Mouse (Mus musculus): ENCODE measurements at regions not wholly inside any gene's neighbourhood (a gene's known extent, or its start where the extent isn't known, plus 50 kb on each side); places are given as distances from the start of the nearest gene placed in this dataset.

GRCm38 (mm10) chr3:154402081-154402480, 71.6 kb upstream of the Lhx8 start:
- no peak overlapping the region for H3K9ac ChIP-seq (ENCODE audit: low read depth, low read length)
- no peak overlapping the region for H3K4me3 ChIP-seq (replicated peaks; ENCODE audit: low read depth, low read length)
- WGBS, result 15% methylated on average over 4 of the region's 4 CpGs
- H3K27ac ChIP-seq, result no peak overlapping the region
- H3K4me1 ChIP-seq (replicated peaks; ENCODE audit: insufficient read depth, low read length), result no peaks in the 10 kb centered on the region
- ATAC-seq (replicated peaks; ENCODE audit: low FRiP score, low read depth) (0 out of 2 replicates have a peak, but pooled peaks have one; percentile 36), DNase-seq (ENCODE audit: low spot score) (peak; percentile 21)
- no peaks in the 10 kb centered on the region for H3K27me3 ChIP-seq (ENCODE audit: insufficient read depth, low read length)
- no peak for TF ChIP-seq CTCF (IDR thresholded peaks at IDR 0.05; ENCODE audit: low read depth)
- H3K9me3 ChIP-seq (replicated peaks; ENCODE audit: low read length), result no peaks in the 10 kb centered on the region
- no peaks in the 10 kb centered on the region for H3K36me3 ChIP-seq (ENCODE audit: insufficient read depth, low read length)
- H3K4me2 ChIP-seq (ENCODE audit: low read length), result no peak overlapping the region

GRCm38 (mm10) chr3:154393626-154394025, 63.2 kb upstream of the Lhx8 start:
- H3K27me3 ChIP-seq (ENCODE audit: insufficient read depth, low read length), result no peaks in the 10 kb centered on the region
- TF ChIP-seq CTCF (IDR thresholded peaks at IDR 0.05; ENCODE audit: low read depth), result no peak
- no peak overlapping the region for H3K4me3 ChIP-seq (replicated peaks; ENCODE audit: low read depth, low read length)
- no peaks in the 10 kb centered on the region for H3K36me3 ChIP-seq (ENCODE audit: insufficient read depth, low read length)
- H3K4me1 ChIP-seq (replicated peaks; ENCODE audit: insufficient read depth, low read length), result no peaks in the 10 kb centered on the region
- ATAC-seq (replicated peaks; ENCODE audit: low FRiP score, low read depth), result no peak
- no peak overlapping the region for H3K9ac ChIP-seq (ENCODE audit: low read depth, low read length)
- DNase-seq (ENCODE audit: low spot score), result no peak
- 72% methylated on average over 5 of the region's 5 CpGs for WGBS
- H3K27ac ChIP-seq, result no peak overlapping the region
- H3K9me3 ChIP-seq (replicated peaks; ENCODE audit: low read length), result no peaks in the 10 kb centered on the region
- no peak overlapping the region for H3K4me2 ChIP-seq (ENCODE audit: low read length)

GRCm38 (mm10) chr3:154391629-154392028, 61.2 kb upstream of the Lhx8 start:
- Histone ChIP-seq H3K9ac (ENCODE audit: low read depth, low read length) (no peak overlapping the region), H3K4me1 (replicated peaks; ENCODE audit: insufficient read depth, low read length) (no peaks in the 10 kb centered on the region), H3K36me3 (ENCODE audit: insufficient read depth, low read length) (no peaks in the 10 kb centered on the region), H3K9me3 (replicated peaks; ENCODE audit: low read length) (no peaks in the 10 kb centered on the region), H3K4me2 (ENCODE audit: low read length) (no peak overlapping the region), H3K4me3 (replicated peaks; ENCODE audit: low read depth, low read length) (no peak overlapping the region), H3K27me3 (ENCODE audit: insufficient read depth, low read length) (no peaks in the 10 kb centered on the region), H3K27ac (no peak overlapping the region)
- no peak for ATAC-seq (replicated peaks; ENCODE audit: low FRiP score, low read depth)
- no peak for DNase-seq (ENCODE audit: low spot score)
- 77% methylated on average over 3 of the region's 3 CpGs for WGBS
- no peak for TF ChIP-seq CTCF (IDR thresholded peaks at IDR 0.05; ENCODE audit: low read depth)

GRCm38 (mm10) chr3:154388656-154389055, 58.2 kb upstream of the Lhx8 start:
- H3K27me3 ChIP-seq (ENCODE audit: insufficient read depth, low read length), result no peaks in the 10 kb centered on the region
- no peak overlapping the region for H3K27ac ChIP-seq
- no peak for DNase-seq (ENCODE audit: low spot score)
- no peak overlapping the region for H3K9ac ChIP-seq (ENCODE audit: low read depth, low read length)
- H3K36me3 ChIP-seq (ENCODE audit: insufficient read depth, low read length), result no peaks in the 10 kb centered on the region
- TF ChIP-seq CTCF (IDR thresholded peaks at IDR 0.05; ENCODE audit: low read depth), result no peak
- H3K4me2 ChIP-seq (ENCODE audit: low read length), result no peak overlapping the region
- no peak overlapping the region for H3K4me3 ChIP-seq (replicated peaks; ENCODE audit: low read depth, low read length)
- WGBS, result 85% methylated on average over 5 of the region's 5 CpGs
- no peak for ATAC-seq (replicated peaks; ENCODE audit: low FRiP score, low read depth)
- no peaks in the 10 kb centered on the region for H3K9me3 ChIP-seq (replicated peaks; ENCODE audit: low read length)
- no peaks in the 10 kb centered on the region for H3K4me1 ChIP-seq (replicated peaks; ENCODE audit: insufficient read depth, low read length)

- no peaks in the 10 kb centered on the region for H3K9me3 ChIP-seq (replicated peaks; ENCODE audit: low read length)
- DNase-seq (ENCODE audit: low spot score) (no peak), ATAC-seq (replicated peaks; ENCODE audit: low FRiP score, low read depth) (no peak)
- no peaks in the 10 kb centered on the region for H3K36me3 ChIP-seq (ENCODE audit: insufficient read depth, low read length)
- H3K4me2 ChIP-seq (ENCODE audit: low read length), result no peak overlapping the region
- H3K9ac ChIP-seq (ENCODE audit: low read depth, low read length), result no peak overlapping the region
- WGBS, result 87% methylated on average over 1 of the region's 1 CpGs
- no peaks in the 10 kb centered on the region for H3K4me1 ChIP-seq (replicated peaks; ENCODE audit: insufficient read depth, low read length)
- no peaks in the 10 kb centered on the region for H3K27me3 ChIP-seq (ENCODE audit: insufficient read depth, low read length)
- no peak for TF ChIP-seq CTCF (IDR thresholded peaks at IDR 0.05; ENCODE audit: low read depth)
- no peak overlapping the region for H3K27ac ChIP-seq
- H3K4me3 ChIP-seq (replicated peaks; ENCODE audit: low read depth, low read length), result no peak overlapping the region
These were observed 56.8 kb upstream of the Lhx8 start for GRCm38 (mm10) chr3:154387271-154387670.

DNA sequence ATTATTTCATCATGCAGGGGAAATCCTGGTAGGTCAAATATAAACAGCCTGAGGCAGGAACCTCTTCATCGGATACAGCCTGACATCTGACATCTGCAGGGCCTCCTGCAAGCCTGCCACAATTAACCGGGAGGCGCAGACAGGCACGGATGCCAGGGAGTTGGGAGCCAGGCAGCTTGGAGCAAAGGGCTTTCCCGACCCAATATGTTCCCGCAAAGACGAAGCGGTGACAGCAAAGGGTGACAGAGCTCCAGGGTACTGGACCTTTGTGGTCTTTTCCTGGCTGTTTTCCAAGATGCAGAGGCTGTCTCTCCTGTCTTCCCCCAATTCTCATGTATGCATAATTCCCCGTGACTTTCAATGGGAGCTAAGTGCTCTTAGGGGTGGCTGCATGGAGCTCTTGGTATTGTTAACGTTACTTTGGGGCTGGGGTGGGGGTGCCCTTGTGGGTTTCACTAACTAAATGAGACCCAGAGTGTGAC, 55.4 kb upstream of the Lhx8 start:
- Histone ChIP-seq H3K27me3 (ENCODE audit: insufficient read depth, low read length) (no peaks in the 10 kb centered on the region), H3K4me2 (ENCODE audit: low read length) (no peak overlapping the region), H3K27ac (no peak overlapping the region), H3K36me3 (ENCODE audit: insufficient read depth, low read length) (no peaks in the 10 kb centered on the region), H3K9me3 (replicated peaks; ENCODE audit: low read length) (no peaks in the 10 kb centered on the region), H3K4me3 (replicated peaks; ENCODE audit: low read depth, low read length) (no peak overlapping the region), H3K9ac (ENCODE audit: low read depth, low read length) (no peak overlapping the region), H3K4me1 (replicated peaks; ENCODE audit: insufficient read depth, low read length) (no peaks in the 10 kb centered on the region)
- ATAC-seq (replicated peaks; ENCODE audit: low FRiP score, low read depth) (no peak), DNase-seq (ENCODE audit: low spot score) (no peak)
- no peak for TF ChIP-seq CTCF (IDR thresholded peaks at IDR 0.05; ENCODE audit: low read depth)
- WGBS, result 28% methylated on average over 10 of the region's 10 CpGs

DNA sequence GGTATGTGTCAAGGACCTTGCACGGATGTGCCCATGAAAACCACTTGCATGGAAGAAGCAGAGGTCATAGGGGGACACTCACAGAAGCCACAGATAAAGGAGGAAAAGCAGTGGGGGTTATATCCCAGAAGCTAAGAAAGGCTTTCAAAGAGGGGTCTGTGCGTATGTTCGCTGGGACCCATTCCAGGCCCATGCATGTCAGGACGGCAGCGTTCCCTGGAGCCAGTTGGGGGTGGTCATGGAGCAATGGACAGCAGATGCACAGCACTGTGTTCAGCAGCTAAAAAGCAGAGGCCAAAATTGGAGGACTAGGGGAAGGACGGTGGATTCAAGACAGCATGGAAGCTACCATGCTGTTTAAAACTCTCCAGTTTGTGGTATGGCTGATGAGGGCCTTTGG, 52.4 kb upstream of the Lhx8 start:
- Histone ChIP-seq H3K4me3 (replicated peaks; ENCODE audit: low read depth, low read length) (no peak overlapping the region), H3K4me1 (replicated peaks; ENCODE audit: insufficient read depth, low read length) (no peaks in the 10 kb centered on the region), H3K27ac (no peak overlapping the region), H3K9me3 (replicated peaks; ENCODE audit: low read length) (no peaks in the 10 kb centered on the region), H3K27me3 (ENCODE audit: insufficient read depth, low read length) (no peaks in the 10 kb centered on the region), H3K4me2 (ENCODE audit: low read length) (no peak overlapping the region), H3K36me3 (ENCODE audit: insufficient read depth, low read length) (no peaks in the 10 kb centered on the region), H3K9ac (ENCODE audit: low read depth, low read length) (no peak overlapping the region)
- ATAC-seq (replicated peaks; ENCODE audit: low FRiP score, low read depth) (no peak), DNase-seq (ENCODE audit: low spot score) (no peak)
- TF ChIP-seq CTCF (IDR thresholded peaks at IDR 0.05; ENCODE audit: low read depth), result no peak
- 93% methylated on average over 6 of the region's 6 CpGs for WGBS
